Comparison of ENCODE assay signal across 9 mouse cellular contexts in the genomic region with DNA sequence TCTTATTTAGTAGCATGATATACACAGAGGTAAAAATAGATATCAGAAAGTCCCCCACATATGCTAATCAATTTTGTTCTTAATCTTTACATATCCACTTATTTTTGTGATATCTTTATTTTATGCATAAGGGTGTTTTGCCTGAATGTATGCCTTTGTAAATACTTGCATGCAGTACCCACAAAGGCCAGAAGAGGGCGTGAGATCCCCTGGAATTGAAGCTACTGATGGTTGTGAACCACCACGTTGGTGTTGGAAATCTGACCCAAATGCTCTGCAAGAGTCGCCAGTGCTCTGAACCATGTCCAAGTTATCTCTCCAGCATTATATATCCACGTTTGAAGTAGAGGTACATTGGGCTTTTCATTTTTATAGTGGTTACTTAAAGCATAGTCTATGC. TPM values are rescaled to one million over a fixed set of nuclear protein-coding genes. Genes with fewer than 3 reads are reported as not detected.
A peak's percentile ranks its signal among the peaks of the same experiment; 100 is the strongest.
DNase-seq lines count a peak whose midpoint lies in the region; ATAC-seq and TF ChIP-seq lines count a peak whose summit lies in the region.
"Had no signal": no experiment of that assay in that cellular context is flagged by ENCODE, and none has a peak within 500 bp of the region (broad histone marks: within the 10 kb centered on the region; RNA-seq: fewer than 3 reads in every experiment).

No protein-coding gene starts in this region.

- WGBS in limb, embryonic 11.5 days = 26% methylated on average over 4 of the region's 4 CpGs
- WGBS in limb, embryonic 10.5 days = 28% methylated on average over 4 of the region's 4 CpGs
- WGBS in hindbrain, embryonic 13.5 days = 23% methylated on average over 4 of the region's 4 CpGs

- no peaks in the 10 kb centered on the region for H3K4me1 ChIP-seq in limb, embryonic 11.5 days (ENCODE audit: control insufficient read depth, insufficient read depth, low read length)
- no peaks in the 10 kb centered on the region for H3K4me1 ChIP-seq in limb, embryonic 10.5 days
- peaks cover 6% of the 10 kb centered on the region for H3K4me1 ChIP-seq in testis, adult 2 months (ENCODE audit: control insufficient read depth, insufficient read depth, low read length)
- H3K4me1 ChIP-seq in hindbrain, embryonic 13.5 days (replicated peaks) = no peaks in the 10 kb centered on the region
- H3K4me1 ChIP-seq: intestine, embryonic 15.5 days; neural tube, embryonic 12.5 days had no signal

- no peak overlapping the region for H3K9ac ChIP-seq in limb, embryonic 11.5 days (ENCODE audit: low read length)
- no peak overlapping the region for H3K9ac ChIP-seq in hindbrain, embryonic 13.5 days
- H3K9ac ChIP-seq: intestine, embryonic 15.5 days; neural tube, embryonic 12.5 days had no signal

- no peaks in the 10 kb centered on the region for H3K9me3 ChIP-seq in limb, embryonic 11.5 days (ENCODE audit: control insufficient read depth, low read length)
- no peaks in the 10 kb centered on the region for H3K9me3 ChIP-seq in limb, embryonic 10.5 days (replicated peaks)
- H3K9me3 ChIP-seq in hindbrain, embryonic 13.5 days = 0 out of 2 replicates have a peak, but pooled peaks cover 3% of the 10 kb centered on the region
- H3K9me3 ChIP-seq: intestine, embryonic 15.5 days; neural tube, embryonic 12.5 days had no signal

- no peaks in the 10 kb centered on the region for H3K36me3 ChIP-seq in limb, embryonic 11.5 days (ENCODE audit: control insufficient read depth, insufficient read depth, low read length)
- no peaks in the 10 kb centered on the region for H3K36me3 ChIP-seq in limb, embryonic 10.5 days
- no peaks in the 10 kb centered on the region for H3K36me3 ChIP-seq in testis, adult 2 months (ENCODE audit: control insufficient read depth, insufficient read depth, low read length)
- no peaks in the 10 kb centered on the region for H3K36me3 ChIP-seq in hindbrain, embryonic 13.5 days
- H3K36me3 ChIP-seq: intestine, embryonic 15.5 days; neural tube, embryonic 12.5 days had no signal

- H3K27ac ChIP-seq in limb, embryonic 11.5 days (replicated peaks; ENCODE audit: low read depth, low read length) = no peak overlapping the region
- no peak overlapping the region for H3K27ac ChIP-seq in limb, embryonic 10.5 days
- no peak overlapping the region for H3K27ac ChIP-seq in testis, adult 2 months (ENCODE audit: control insufficient read depth, insufficient read depth, low read depth, low read length)
- H3K27ac ChIP-seq in hindbrain, embryonic 13.5 days = no peak overlapping the region
- H3K27ac ChIP-seq: intestine, embryonic 15.5 days; neural tube, embryonic 12.5 days had no signal

- H3K27me3 ChIP-seq in limb, embryonic 11.5 days (ENCODE audit: control insufficient read depth, insufficient read depth, low read length) = no peaks in the 10 kb centered on the region
- H3K27me3 ChIP-seq in limb, embryonic 10.5 days (ENCODE audit: low read depth, poor library complexity, severe bottlenecking) = no peaks in the 10 kb centered on the region
- no peaks in the 10 kb centered on the region for H3K27me3 ChIP-seq in testis, adult 2 months (ENCODE audit: control insufficient read depth, insufficient read depth, low read length)
- no peaks in the 10 kb centered on the region for H3K27me3 ChIP-seq in hindbrain, embryonic 13.5 days
- H3K27me3 ChIP-seq: intestine, embryonic 15.5 days; neural tube, embryonic 12.5 days had no signal

- no peak for TF ChIP-seq POLR2A in testis, adult 2 months (IDR thresholded peaks at IDR 0.05; ENCODE audit: control insufficient read depth, low read depth, low read length)

- H3K4me3 ChIP-seq in limb, embryonic 11.5 days (ENCODE audit: low read depth, low read length) = no peak overlapping the region
- H3K4me3 ChIP-seq in limb, embryonic 10.5 days = no peak overlapping the region
- no peak overlapping the region for H3K4me3 ChIP-seq in testis, adult 2 months (ENCODE audit: control insufficient read depth, low read depth, low read length)
- H3K4me3 ChIP-seq in hindbrain, embryonic 13.5 days = no peak overlapping the region
- H3K4me3 ChIP-seq: intestine, embryonic 15.5 days; neural tube, embryonic 12.5 days had no signal

- no peak overlapping the region for H3K4me2 ChIP-seq in limb, embryonic 11.5 days (ENCODE audit: low read depth, severe bottlenecking)
- H3K4me2 ChIP-seq in hindbrain, embryonic 13.5 days = no peak overlapping the region
- H3K4me2 ChIP-seq: intestine, embryonic 15.5 days; neural tube, embryonic 12.5 days had no signal

- peak; percentile 45; the same call in 1 of the 2 replicates for TF ChIP-seq CTCF in testis, adult 2 months (IDR thresholded peaks at IDR 0.05; ENCODE audit: control insufficient read depth, insufficient read depth, insufficient replicate concordance, low read depth, low read length)

- ATAC-seq in limb, embryonic 11.5 days (ENCODE audit: insufficient number of reproducible peaks, low FRiP score, low TSS enrichment, low read depth) = no peak
- no peak for ATAC-seq in hindbrain, embryonic 13.5 days (ENCODE audit: low FRiP score)
- ATAC-seq: intestine, embryonic 15.5 days had no signal

- peak; percentile 38 for DNase-seq in limb, embryonic 11.5 days (ENCODE audit: low spot score)
- no peak for DNase-seq in limb, embryonic 10.5 days (ENCODE audit: low spot score)
- DNase-seq in R1 (ENCODE audit: low read depth, low spot score) = peak; percentile 82
- peak; percentile 55 for DNase-seq in induced T-regulatory cell, adult 2 months (ENCODE audit: low read depth)
- no peak for DNase-seq in yolk sac, embryonic 10.5 days (ENCODE audit: low spot score)

RNA-seq across cellular contexts. Expression of a gene that starts 28.7 kb away (rescaled TPM):
- polyA plus RNA-seq in limb, embryonic 11.5 days (2014; fragmentation: Nextera tagmentation; extraction: Ambion mirVana) = 15.6 and 16.6 TPM in 2 replicates
- polyA plus RNA-seq in limb, embryonic 10.5 days (2016; fragmentation: Nextera tagmentation; extraction: Ambion mirVana) = 18.0 and 20.2 TPM in 2 replicates
- polyA plus RNA-seq in testis, adult 2 months (2012; rRNA removed) = 4.1 and 4.8 TPM in 2 replicates
- polyA plus RNA-seq in hindbrain, embryonic 13.5 days (2015; fragmentation: Nextera tagmentation; extraction: Ambion mirVana) = 62.6 and 62.8 TPM in 2 replicates

Comparison
In these comparisons a context has a peak if more than half of its experiments do, and no peak if none do; other contexts are left out.
1. DNase-seq: peak in limb, embryonic 11.5 days (single experiment), R1 (single experiment) and induced T-regulatory cell, adult 2 months (single experiment); none in limb, embryonic 10.5 days (single experiment) and yolk sac, embryonic 10.5 days (single experiment).